Mouse (Mus musculus) testis, postnatal 14 days (tissue): ENCODE results near the gene Kri1.
A peak's percentile ranks its signal among the peaks of the same experiment; 100 is the strongest.
"Not testable (repeated sequence)": the region's sequence is repeated elsewhere in the genome, so short reads cannot be mapped to it uniquely, and the experiment has no call there.

Source experiments
- DNase-seq: peaks from one replicate; pipeline ENCODE4 v3.0.0; 2021; ENCODE audit warnings: low spot score

Kri1 gene

GRCm38 (mm10) chr9:21315421-21315820 lies 27.7 kb upstream of the Kri1 start:
- DNase-seq, result peak; percentile 41

GRCm38 (mm10) chr9:21314367-21315140 lies 26.8 kb upstream of the Kri1 start:
- DNase-seq, result no peak

DNA sequence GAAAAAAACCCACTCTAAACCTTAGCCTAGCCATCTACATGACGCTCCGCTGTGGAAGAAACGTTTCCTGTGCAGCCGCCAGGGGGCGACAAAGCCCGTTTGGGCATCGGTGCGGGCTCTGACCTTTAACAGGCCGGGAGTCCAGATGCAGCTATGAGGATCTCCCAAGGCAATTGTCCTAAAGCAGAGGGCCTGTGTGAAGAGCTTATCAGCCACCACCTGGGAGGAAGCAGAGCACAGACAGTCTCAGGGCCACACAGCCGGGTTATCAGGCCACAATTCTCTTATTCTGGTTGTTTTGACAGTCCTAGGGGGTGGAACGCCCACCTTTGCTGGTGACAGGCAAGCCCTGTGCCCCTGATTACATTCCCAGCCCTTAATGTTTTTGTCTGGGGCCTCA lies 25.6 kb upstream of the Kri1 start:
- peak; percentile 86 for DNase-seq

GRCm38 (mm10) chr9:21312134-21312533 lies 24.4 kb upstream of the Kri1 start, which contains the start of gene Ap1m2:
Gene Ap1m2 (minus strand): TSS chr9:21312337.
- no peak for DNase-seq

GRCm38 (mm10) chr9:21311695-21312094 lies 23.9 kb upstream of the Kri1 start:
- no peak for DNase-seq

DNA sequence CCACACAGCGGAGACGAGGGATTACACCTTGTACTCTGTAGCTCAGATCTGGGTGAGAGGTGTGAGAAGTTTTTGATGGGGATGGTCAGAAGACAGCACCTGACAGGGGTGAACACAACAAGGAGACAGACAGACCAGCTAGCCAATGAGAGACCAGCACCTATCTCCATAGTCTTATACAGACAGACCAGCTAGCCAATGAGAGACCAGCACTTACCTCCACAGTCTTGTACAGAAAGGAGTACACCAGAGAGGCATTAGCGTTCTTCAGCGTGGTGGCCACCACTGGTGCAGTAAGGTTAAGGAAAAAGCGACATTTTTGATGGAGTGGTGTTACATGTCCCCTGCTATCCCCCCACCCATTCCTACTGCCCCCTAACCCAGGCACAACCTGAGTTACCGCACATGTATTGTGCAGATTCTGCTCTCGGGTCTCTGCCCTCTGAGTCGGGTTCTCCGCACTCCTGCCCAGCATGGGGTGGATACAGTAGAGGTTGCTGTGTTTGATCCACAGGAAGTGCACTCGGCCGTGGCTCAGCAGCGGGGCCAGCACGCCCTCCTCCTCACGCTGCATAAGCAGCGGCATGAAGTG lies 21.5 kb upstream of the Kri1 start:
- DNase-seq, result peak; percentile 75

- DNase-seq, result no peak
These were observed 17.3 kb upstream of the Kri1 start for GRCm38 (mm10) chr9:21305065-21305464.

DNA sequence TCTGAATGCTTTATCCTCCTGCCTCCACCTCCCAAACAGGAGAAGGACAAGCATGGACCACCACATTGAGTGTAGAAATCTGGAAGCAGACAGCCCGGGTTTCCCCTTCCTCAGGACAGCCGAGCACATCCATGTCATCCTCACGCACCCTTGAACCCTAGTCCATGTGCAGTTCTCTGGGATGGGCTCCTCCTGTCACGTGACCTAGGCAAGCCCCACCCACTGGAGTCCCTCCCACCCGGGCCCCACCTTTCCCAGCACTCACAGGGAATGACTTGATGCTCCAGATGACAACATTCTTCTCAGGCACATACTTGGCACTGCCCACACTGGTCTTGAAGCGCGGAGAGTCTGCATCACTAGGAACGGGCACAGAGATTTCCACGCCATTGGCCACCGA lies 11.2 kb upstream of the Kri1 start:
- DNase-seq, result no peak

GRCm38 (mm10) chr9:21292271-21292670 lies 4.5 kb upstream of the Kri1 start:
- no peak for DNase-seq

DNA sequence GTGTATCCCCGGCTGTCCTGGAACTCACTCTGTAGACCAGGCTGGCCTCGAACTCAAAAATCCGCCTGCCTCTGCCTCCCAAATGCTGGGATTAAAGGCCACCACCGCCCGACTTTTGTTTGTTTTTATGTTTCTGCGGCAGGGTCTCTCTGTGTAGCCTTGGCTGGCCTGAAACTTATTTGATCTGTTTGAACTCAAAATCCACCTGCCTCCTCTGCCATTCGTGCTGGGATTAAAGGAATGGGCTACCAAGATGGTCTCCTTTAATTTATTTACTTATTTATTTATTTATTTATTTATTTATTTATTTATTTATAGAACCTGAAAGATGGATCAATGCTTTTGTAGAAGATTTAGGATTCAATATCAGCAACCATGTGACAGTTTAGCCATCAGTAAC lies 4.1 kb upstream of the Kri1 start:
- not testable (repeated sequence) for DNase-seq

DNA sequence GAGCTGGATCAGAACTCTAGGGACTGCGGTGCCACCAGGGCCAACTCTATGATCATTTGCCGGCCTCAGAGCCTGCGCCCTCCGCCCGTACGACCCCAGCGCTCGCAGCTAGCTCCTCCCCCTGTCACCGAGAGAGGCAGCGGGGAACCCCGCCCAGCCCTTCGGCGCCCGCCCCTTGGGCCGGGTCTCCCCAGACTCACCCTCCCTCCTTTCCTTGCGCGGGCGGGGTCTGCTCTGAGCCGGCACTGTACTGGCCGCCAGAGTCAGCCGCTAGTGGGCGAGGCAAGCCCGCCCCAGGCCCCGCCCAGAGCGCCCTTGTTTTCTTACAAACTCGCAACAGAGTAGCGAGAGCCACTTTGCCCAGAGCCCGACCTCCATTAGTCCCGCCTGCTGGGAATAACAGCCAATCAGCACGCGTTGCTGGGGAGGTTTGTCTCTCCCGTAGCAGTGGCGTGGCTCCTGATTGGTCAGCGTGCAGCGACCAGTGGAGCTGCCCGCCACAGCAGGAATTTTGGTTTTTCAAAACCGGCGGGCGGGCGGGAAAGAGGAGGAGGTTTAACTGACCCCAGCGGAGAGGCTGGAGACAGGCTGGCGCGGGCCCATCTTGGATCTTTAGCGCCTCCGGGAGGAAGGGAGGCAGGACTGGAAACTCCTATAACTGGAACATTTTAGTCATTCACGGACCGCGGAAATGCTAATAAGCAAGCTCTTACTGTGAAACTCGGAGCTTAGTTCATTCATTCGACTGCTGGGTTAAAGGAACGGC lies 3.4 kb upstream of the Kri1 start, which contains the start of gene Cdkn2d:
Gene Cdkn2d (minus strand): TSS at position 386 of the 766 bp plus-strand sequence.
- peak; percentile 100 for DNase-seq

- DNase-seq, result no peak
These were observed 2.8 kb upstream of the Kri1 start for GRCm38 (mm10) chr9:21290589-21290988.

GRCm38 (mm10) chr9:21289337-21289671 lies 1.5 kb upstream of the Kri1 start:
- no peak for DNase-seq

DNA sequence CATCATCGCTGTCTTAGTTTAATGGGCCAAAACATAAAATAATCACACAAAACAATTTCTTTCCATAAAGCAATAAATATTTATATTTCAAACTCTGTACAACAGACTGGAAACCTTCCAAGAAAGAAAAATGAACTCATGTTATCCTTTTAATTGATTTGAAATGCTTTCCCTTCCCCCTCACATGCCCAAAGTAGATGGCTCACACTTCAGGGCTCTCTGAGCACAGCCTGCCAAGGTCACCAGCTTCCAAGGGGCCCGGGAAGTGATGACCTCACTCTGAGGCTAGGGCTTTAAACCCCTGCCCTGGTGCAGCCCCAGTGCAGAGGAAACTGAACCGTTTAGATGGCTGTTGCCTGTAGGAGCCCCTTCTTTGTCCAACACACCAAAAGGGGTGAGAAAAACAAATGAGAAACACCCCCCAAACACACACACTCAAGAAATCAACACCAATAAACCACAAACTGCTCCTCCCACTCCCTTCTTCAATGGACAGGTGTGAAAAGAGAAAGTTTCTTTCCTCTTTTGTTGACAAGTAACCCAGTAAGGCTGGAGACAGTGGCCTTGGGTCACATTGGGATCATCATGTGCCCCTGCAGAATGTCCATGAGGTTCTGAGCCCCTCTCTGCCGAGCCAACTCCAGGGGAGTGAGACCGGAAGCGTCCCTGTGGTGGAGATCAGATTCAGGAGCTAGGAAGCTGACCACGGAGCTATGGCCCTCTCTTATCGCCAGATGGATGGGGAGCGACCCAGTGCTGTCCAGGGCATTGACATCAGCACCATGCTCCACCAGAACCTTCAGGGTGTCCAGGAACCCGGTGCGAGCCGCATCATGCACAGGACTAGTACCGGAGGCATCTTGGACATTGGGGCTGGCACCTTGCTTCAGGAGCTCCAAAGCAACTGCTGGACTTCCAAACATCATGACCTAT lies 901 bp upstream of the Kri1 start:
- no peak for DNase-seq

- DNase-seq, result no peak
These were observed 1.0 kb downstream of the Kri1 start for GRCm38 (mm10) chr9:21286753-21287152.

DNA sequence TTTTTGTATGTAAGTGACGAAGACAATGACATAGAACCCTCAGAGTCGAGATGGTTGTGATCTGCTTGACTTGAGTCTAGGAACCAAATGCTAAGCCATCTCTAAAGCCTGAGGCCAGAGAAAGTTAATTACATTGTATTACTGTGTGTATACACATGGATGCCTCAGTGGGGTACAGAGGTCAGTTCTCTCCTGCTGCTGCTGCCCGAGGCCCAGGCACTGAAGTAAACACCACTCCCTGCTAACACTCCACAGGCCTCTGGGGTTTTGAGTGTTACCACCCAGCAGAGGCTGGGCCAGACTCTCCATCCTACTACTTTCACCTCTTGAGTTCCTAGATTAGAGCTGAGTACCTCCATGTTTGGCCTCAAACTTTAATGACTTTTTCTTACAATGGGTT lies 3.8 kb downstream of the Kri1 start:
- DNase-seq, result no peak

GRCm38 (mm10) chr9:21283591-21283990 lies 4.2 kb downstream of the Kri1 start:
- DNase-seq, result no peak

DNA sequence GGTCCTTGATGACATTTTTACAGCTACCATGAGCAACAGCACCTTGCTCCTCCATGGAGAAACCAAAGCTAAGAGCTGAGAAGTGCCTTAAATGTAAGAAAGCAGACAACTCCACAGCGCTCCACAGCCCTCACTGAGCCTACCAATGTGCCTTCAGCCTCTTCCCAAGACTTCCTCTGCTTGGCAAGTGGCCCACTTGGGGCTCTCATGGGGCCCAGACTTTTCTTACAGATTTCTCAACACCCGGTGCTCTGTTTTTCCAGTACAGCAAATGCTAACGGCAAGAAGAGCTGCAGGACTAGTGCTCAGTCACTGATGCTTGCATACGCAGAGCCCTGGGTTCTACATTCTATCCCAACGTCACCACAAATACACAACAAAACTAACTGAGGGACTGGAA lies 10.0 kb downstream of the Kri1 start:
- no peak for DNase-seq

DNA sequence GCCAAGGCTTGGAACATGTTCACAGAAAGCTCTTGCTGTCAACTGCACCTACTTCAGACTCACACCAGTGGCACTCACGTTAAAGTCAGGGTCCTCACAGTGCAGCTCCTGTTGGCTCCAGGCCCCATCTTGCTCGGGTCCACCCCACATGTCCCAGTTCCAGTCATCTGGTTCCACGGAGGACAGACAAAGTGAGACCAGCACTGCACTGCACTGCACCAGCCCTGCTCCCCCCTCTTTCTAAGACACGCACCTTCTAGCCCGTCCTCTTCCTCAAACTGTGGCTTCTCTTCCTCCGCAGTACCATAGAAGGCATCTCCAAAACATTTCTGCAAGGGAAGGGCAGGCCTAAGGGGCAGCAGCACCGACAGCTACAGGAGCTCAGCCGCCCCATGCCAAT lies 11.5 kb downstream of the Kri1 start:
- DNase-seq, result no peak

GRCm38 (mm10) chr9:21275727-21276126 lies 12.0 kb downstream of the Kri1 start:
- no peak for DNase-seq

DNA sequence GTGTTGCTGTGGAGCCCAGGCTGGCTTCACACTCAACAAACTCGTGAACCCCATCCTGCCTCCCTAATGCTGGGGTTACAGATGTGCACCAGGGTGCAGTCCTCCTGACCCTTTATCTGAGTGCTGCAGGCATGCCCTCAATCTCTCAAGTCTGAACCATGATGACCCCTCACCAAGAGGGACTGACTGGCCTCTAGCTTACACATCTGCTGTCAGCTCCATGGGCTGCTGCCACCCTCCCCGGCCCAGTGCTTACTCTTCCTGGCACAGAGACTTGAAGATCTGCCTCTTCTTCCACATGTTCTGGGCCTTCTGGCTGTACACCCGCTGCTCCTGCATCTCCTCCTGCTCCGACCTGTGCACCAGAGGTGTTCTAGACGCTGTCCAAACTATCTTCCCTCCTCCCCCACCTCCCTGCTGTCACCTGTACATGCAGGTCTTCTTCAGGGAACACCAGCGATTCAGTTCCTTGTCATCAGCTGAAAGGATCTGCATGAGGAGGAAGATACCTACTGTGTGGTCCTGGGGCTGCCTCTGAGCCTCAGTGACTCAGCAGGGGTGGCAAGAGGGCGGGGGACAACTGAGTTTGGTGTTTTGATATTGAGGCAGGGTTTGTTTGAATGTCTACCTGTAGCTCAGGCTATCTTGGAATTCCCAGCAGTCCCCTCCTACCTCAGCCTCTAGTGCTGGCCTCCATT lies 12.6 kb downstream of the Kri1 start:
- DNase-seq, result no peak
